Mouse (Mus musculus) intestine, embryonic 14.5 days (tissue): ENCODE data around the gene Tcf20. TPM values are rescaled to one million over a fixed set of nuclear protein-coding genes. Genes with fewer than 3 reads are reported as not detected.

Experiments used
- ATAC-seq: fragments of 200-750 bp; cut with Nextera tagmentation; replicated peaks from 2 replicates; pipeline ENCODE4 v1.8.0; 2017; ENCODE audit warnings: low read depth, moderate number of reproducible peaks, moderate TSS enrichment, moderate library complexity; ENCODE audit not compliant: low FRiP score, low TSS enrichment
- DNase-seq: peaks from one replicate; pipeline ENCODE4 v3.0.0-alpha.2; 2018; ENCODE audit warnings: low spot score
- H3K27ac ChIP-seq: fragments of 300-500 bp; sonication (generic); 2 replicates; pipeline ENCODE4 v1.5.1; 2014; ENCODE audit warnings: low read depth, mild to moderate bottlenecking, control low read depth
- H3K27me3 ChIP-seq: fragments of 300-500 bp; sonication (generic); replicated peaks from 2 replicates; pipeline ENCODE4 v1.6.1; 2014; ENCODE audit warnings: low read length, control low read depth; ENCODE audit not compliant: control insufficient read depth, insufficient read depth
- H3K36me3 ChIP-seq: fragments of 300-500 bp; sonication (generic); 2 replicates; pipeline ENCODE4 v1.6.1; 2014; ENCODE audit warnings: low read length, control low read depth; ENCODE audit not compliant: control insufficient read depth, insufficient read depth
- H3K4me1 ChIP-seq: fragments of 300-500 bp; sonication (generic); replicated peaks from 2 replicates; pipeline ENCODE4 v1.6.1; 2014; ENCODE audit warnings: low read length, control low read depth, mixed read lengths; ENCODE audit not compliant: control insufficient read depth, insufficient read depth
- H3K4me2 ChIP-seq: fragments of 300-500 bp; sonication (generic); 2 replicates; pipeline ENCODE4 v1.6.1; 2014; ENCODE audit warnings: low read length
- H3K4me3 ChIP-seq: fragments of 300-500 bp; sonication (generic); 2 replicates; pipeline ENCODE4 v1.5.1; 2014; ENCODE audit warnings: low read depth, low read length, control low read depth, mixed read lengths
- H3K9ac ChIP-seq: fragments of 300-500 bp; sonication (generic); 2 replicates; pipeline ENCODE4 v1.6.1; 2014; ENCODE audit warnings: mild to moderate bottlenecking, low read length
- H3K9me3 ChIP-seq: fragments of 300-500 bp; sonication (generic); 2 replicates; pipeline ENCODE4 v1.6.1; 2016; ENCODE audit warnings: low read length, control low read depth; ENCODE audit not compliant: control insufficient read depth
- WGBS: fragments of 180-500 bp; shearing (Covaris S2); extraction: QIAGEN DNeasy Blood & Tissue Kit; methylation state at CpG from one replicate; pipeline ENCODE4 v1.1.7; 2014; 5-methylcytosine and 5-hydroxymethylcytosine counted together
- polyA plus RNA-seq: library from polyadenylated mRNA; unstranded; fragments of >200 nt; fragmentation: Nextera tagmentation; extraction: Ambion mirVana; gene quantifications from 2 replicates; pipeline ENCODE4 v1.2.1, GENCODE M21; 2014

The Tcf20 gene
- polyA plus RNA-seq, 1 experiment from 2014 or later: 11.7 TPM

DNA sequence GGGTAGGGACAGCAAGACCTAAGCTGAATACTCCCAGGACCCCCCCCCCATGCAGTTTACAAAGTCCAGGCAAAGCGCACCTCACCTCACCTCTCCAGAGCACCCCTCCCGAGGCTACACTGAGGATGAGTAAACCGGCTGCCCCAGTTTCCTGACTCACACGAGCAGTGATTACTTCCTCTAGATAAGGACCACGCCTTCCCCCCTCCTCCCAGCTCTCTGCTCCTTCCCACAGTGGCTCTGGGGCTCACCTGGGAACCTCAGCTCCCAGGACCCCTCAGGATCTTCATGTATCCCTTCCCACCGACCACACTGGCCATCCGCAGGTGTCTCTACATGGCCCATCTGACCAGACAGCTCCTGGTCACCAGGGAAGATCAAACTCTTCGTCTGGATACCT, 58.8 kb downstream of the Tcf20 start:
- Histone ChIP-seq H3K4me1 (peaks cover 75% of the 10 kb centered on the region), H3K27me3 (no peaks in the 10 kb centered on the region), H3K9ac (no peak overlapping the region), H3K27ac (no peak overlapping the region), H3K9me3 (no peaks in the 10 kb centered on the region), H3K36me3 (no peaks in the 10 kb centered on the region), H3K4me3 (no peak overlapping the region), H3K4me2 (no peak overlapping the region)
- no peak for DNase-seq
- peak; percentile 40; the same call in 1 of the 2 replicates for ATAC-seq
- 37% methylated on average over 8 of the region's 8 CpGs for WGBS

DNA sequence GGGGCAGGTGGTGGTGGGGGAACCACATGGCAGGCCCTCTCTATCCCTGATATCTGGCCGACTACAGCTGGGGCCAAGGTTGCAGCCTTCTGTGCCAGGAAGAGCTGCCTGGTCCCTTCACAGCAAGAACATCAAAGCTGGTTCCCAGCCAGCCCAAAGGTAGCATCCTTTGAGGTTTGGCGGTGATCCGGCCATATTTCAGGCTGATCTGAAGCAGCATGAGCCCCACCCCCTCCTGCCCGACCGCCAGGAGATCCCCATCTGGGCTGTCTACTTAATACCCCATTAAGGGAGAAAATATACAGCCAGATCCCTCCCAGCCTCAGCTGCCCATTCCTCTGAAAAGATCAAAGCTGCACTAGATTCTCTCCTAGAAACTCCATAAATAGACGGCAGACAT, 59.6 kb downstream of the Tcf20 start:
- no peaks in the 10 kb centered on the region for H3K36me3 ChIP-seq
- H3K9ac ChIP-seq: no peak overlapping the region
- no peak overlapping the region for H3K27ac ChIP-seq
- no peak overlapping the region for H3K4me2 ChIP-seq
- H3K4me1 ChIP-seq: peaks cover 77% of the 10 kb centered on the region
- no peaks in the 10 kb centered on the region for H3K9me3 ChIP-seq
- DNase-seq (no peak), ATAC-seq (no peak)
- WGBS: 16% methylated on average over 6 of the region's 6 CpGs
- no peak overlapping the region for H3K4me3 ChIP-seq
- H3K27me3 ChIP-seq: no peaks in the 10 kb centered on the region

DNA sequence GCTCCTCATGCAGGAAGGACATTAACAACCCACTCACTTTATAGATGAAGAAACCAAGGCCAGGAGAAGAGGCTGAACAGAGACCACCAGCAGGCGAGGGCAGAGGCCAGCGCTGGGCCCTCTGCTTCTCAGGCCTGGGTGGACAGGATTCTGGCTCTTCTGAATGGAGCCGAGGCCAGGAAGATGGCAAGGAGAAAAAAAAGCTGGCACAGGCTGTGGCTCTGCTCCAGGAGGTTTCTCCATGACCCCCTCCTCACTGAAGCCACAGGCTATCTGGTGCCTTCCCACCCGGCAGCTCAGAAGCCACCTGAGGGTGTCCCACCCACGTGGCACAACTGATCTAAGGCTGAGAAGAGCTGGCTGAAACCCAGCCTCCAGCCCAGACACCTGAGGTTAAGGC, 60.6 kb downstream of the Tcf20 start:
- Histone ChIP-seq H3K27me3 (no peaks in the 10 kb centered on the region), H3K4me2 (no peak overlapping the region), H3K9ac (no peak overlapping the region), H3K4me3 (no peak overlapping the region), H3K4me1 (peaks cover 82% of the 10 kb centered on the region), H3K36me3 (no peaks in the 10 kb centered on the region), H3K27ac (no peak overlapping the region), H3K9me3 (no peaks in the 10 kb centered on the region)
- WGBS: 82% methylated on average over 5 of the region's 5 CpGs
- DNase-seq: no peak
- no peak for ATAC-seq

DNA sequence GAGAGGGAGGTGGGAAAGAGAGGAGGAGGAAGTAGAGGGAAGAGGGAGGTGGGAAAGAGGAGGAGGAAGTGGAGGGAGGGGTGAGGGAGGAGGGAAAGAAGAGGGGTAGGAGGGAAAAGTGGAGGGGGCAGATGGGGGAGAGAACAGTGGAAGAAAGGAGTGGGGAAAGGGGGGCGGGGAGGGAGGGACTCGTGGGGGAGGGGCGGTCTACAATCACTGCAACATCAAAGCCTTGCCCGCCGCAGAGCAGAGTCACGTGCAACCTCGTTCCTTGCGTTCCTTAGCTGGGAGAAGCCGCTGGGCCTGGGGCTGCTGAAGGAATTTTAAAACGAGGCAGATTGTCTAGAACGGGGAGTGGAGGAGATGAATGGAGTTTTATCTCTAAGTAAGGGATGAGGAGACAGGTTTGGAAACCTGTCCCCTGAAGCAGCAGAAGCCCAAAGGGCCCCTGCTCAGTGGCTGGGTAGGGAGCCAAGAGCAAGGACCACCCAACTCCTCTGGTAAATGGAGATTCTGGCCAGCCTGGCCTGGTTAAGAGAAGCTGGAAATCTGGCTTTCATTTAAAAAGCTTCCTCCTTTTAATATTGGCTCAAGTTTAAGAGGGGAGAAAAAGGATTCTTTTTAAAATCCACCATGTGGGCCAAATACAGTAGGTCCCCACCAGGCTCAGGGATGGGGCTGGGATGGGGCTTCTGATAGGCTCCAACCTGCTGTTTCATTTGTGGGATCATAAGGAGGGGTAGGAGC, 62.8 kb downstream of the Tcf20 start:
- Histone ChIP-seq H3K9me3 (no peaks in the 10 kb centered on the region), H3K4me3 (no peak overlapping the region), H3K4me2 (peak overlapping the region; percentile 32), H3K27me3 (no peaks in the 10 kb centered on the region), H3K27ac (peak overlapping the region; percentile 36; the same call in 1 of the 2 replicates), H3K36me3 (no peaks in the 10 kb centered on the region), H3K9ac (no peak overlapping the region), H3K4me1 (peaks cover 90% of the 10 kb centered on the region)
- WGBS: 1% methylated on average over 10 of the region's 11 CpGs
- DNase-seq (no peak), ATAC-seq (no peak)

DNA sequence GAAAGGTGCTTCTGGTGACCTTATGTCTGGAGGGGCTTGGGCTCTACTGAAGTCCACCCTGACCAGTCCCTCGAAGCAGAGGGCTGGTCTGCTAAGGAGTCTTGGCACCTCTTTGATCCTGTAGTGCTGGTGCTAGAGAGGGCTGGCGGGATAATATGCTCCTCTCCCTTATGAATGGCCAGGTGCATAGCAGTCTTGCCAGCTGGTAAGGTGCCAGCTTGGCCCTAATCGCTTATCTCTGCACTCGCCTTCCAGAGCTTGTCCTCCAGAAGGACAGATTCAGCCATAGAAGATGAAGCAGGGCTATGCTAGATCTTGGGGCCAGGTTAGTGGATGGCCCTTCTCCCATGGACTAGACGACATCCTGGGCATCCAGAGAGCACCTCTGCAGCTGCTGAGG, 64.1 kb downstream of the Tcf20 start:
- Histone ChIP-seq H3K4me2 (no peak overlapping the region), H3K36me3 (no peaks in the 10 kb centered on the region), H3K27me3 (peaks cover 4% of the 10 kb centered on the region; the same call in 1 of the 2 replicates), H3K4me1 (peaks cover 77% of the 10 kb centered on the region), H3K4me3 (no peak overlapping the region), H3K27ac (no peak overlapping the region), H3K9me3 (no peaks in the 10 kb centered on the region), H3K9ac (no peak overlapping the region)
- ATAC-seq: no peak
- 74% methylated on average over 5 of the region's 5 CpGs for WGBS
- DNase-seq: no peak

DNA sequence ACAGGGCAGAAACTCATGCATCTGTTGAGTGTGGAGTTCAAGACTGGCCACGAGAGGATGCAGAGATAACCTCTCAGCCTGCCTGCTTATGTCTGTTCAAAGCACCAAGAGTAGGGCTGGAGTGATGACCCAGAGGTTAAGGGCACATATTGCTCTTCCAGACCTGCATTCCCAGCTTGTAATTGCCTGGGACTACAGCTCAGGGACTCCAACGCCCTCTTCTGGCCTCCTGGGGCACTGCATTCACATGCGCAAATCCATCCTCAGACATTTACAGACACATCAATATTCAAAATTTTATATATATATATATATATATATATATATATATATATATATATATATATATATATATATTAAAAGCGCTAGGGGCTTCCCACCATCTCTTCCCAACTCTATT, 64.9 kb downstream of the Tcf20 start:
- DNase-seq (no peak), ATAC-seq (no peak)
- Histone ChIP-seq H3K27ac (0 out of 2 replicates have a peak overlapping the region, but pooled peaks have one; percentile 54), H3K4me1 (peaks cover 69% of the 10 kb centered on the region), H3K27me3 (peaks cover 4% of the 10 kb centered on the region; the same call in 1 of the 2 replicates), H3K9ac (no peak overlapping the region), H3K9me3 (no peaks in the 10 kb centered on the region), H3K4me2 (peak overlapping the region; percentile 32; the same call in 1 of the 2 replicates), H3K4me3 (no peak overlapping the region), H3K36me3 (no peaks in the 10 kb centered on the region)
- WGBS: 52% methylated on average over 4 of the region's 4 CpGs

DNA sequence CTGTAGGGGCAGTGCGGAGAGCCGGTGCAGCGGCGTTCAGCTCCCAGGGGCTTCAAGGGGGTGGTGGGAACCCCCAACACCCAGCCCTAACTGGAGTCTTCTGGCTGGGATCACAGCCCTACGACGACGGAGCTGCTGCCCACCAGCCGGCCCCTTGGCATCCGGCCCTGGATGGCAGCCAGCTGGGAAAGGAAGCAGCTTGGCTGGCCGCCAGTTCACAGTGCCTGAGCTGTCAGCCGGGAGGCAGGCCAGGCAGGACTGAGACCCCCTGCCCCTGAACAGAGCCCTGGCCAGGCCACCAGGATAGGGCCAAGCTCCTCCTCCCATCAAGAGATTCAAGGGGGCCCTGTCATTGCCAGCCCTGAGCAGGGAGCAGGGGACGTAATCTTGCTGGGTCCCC, 65.6 kb downstream of the Tcf20 start:
- 21% methylated on average over 12 of the region's 12 CpGs for WGBS

DNA sequence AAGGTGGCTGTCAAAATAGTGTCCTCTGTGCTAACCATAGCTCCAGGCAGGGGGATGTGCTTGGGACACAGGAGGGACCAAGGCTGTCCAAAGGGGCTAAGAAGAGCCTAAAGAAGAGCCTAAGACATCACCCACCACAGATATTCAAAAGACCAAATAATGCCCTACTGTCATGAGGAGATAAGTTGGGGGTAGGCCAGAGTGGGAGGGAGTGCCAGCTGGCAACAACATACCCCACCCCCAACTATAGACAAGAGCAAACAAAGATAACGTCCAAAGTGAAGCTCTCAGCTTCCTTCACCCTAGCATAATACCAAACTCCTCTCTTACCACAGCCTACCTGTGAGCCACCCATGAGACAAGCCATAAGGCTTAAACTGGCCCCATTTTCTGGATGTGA, 66.1 kb downstream of the Tcf20 start:
- Histone ChIP-seq H3K4me3 (no peak overlapping the region), H3K36me3 (no peaks in the 10 kb centered on the region), H3K4me2 (peak overlapping the region; percentile 36), H3K27me3 (peaks cover 4% of the 10 kb centered on the region; the same call in 1 of the 2 replicates), H3K9ac (no peak overlapping the region), H3K9me3 (no peaks in the 10 kb centered on the region), H3K27ac (0 out of 2 replicates have a peak overlapping the region, but pooled peaks have one; percentile 54), H3K4me1 (peaks cover 65% of the 10 kb centered on the region)
- no peak for ATAC-seq
- WGBS: 39% methylated on average over 1 of the region's 1 CpGs
- no peak for DNase-seq

More for the DNA sequence above, 65.6 kb downstream of the Tcf20 start:
- peak overlapping the region; percentile 54; the same call in 1 of the 2 replicates for H3K27ac ChIP-seq
- H3K9me3 ChIP-seq: no peaks in the 10 kb centered on the region
- peak; percentile 87 for DNase-seq
- no peak overlapping the region for H3K4me3 ChIP-seq
- no peak overlapping the region for H3K9ac ChIP-seq
- ATAC-seq: peak; percentile 28
- H3K36me3 ChIP-seq: no peaks in the 10 kb centered on the region
- peaks cover 4% of the 10 kb centered on the region; the same call in 1 of the 2 replicates for H3K27me3 ChIP-seq
- peak overlapping the region; percentile 32 for H3K4me2 ChIP-seq
- peaks cover 69% of the 10 kb centered on the region for H3K4me1 ChIP-seq
